Mouse (Mus musculus) kidney, postnatal 14 days (tissue): Measurements from ENCODE around the gene Cwc15.

Source experiments
- DNase-seq: peaks from one replicate; pipeline ENCODE4 v3.0.0; 2022; ENCODE audit warnings: mixed read lengths

Cwc15 gene

GRCm38 (mm10) chr9:14548366-14548761 lies 47.9 kb downstream of the Cwc15 start:
- no peak for DNase-seq

GRCm38 (mm10) chr9:14558332-14558731 lies 57.9 kb downstream of the Cwc15 start:
- no peak for DNase-seq

- peak; percentile 30 for DNase-seq
Measured at GRCm38 (mm10) chr9:14559430-14559829, 59.0 kb downstream of the Cwc15 start.

- DNase-seq = no peak
Measured at GRCm38 (mm10) chr9:14559996-14560395, 59.6 kb downstream of the Cwc15 start.
